Mouse (Mus musculus) brain, embryonic 14.5 days (tissue): ENCODE measurements around the gene Zscan22.

Experiments
- CTCF ChIP-seq: fragments of 200-500 bp; IDR thresholded peaks from 2 replicates; pipeline ENCODE4 v1.5.1; 2012; ENCODE audit warnings: inconsistent platforms, mild to moderate bottlenecking, moderate library complexity, borderline replicate concordance; ENCODE audit not compliant: insufficient read depth, insufficient read length; ENCODE audit errors: extremely low read depth
- POLR2A ChIP-seq: fragments of 200-500 bp; IDR thresholded peaks from 2 replicates; pipeline ENCODE4 v1.6.1; 2012; ENCODE audit warnings: mild to moderate bottlenecking, inconsistent platforms, borderline replicate concordance; ENCODE audit not compliant: poor library complexity, insufficient read depth, insufficient read length, severe bottlenecking; ENCODE audit errors: extremely low read depth

GRCm38 (mm10) chr7:12891334-12891733 lies 6.3 kb upstream of the Zscan22 start:
- TF ChIP-seq POLR2A (no peak), CTCF (no peak)
